Mouse (Mus musculus) hindbrain, embryonic 10.5 days (tissue): ENCODE measurements around the gene Il10. TPM values are rescaled to one million over a fixed set of nuclear protein-coding genes. Genes with fewer than 3 reads are reported as not detected.
A peak's percentile ranks its signal among the peaks of the same experiment; 100 is the strongest.

ENCODE experiments used
- DNase-seq: peaks from one replicate; pipeline ENCODE4 v3.0.0-alpha.2; 2017; ENCODE audit warnings: low spot score
- H3K27ac ChIP-seq: fragments of 300-500 bp; sonication (generic); 2 replicates; pipeline ENCODE4 v1.5.1; 2016; ENCODE audit warnings: mild to moderate bottlenecking, moderate library complexity
- H3K27me3 ChIP-seq: fragments of 300-500 bp; sonication (generic); 2 replicates; pipeline ENCODE4 v1.6.1; 2016; ENCODE audit warnings: mild to moderate bottlenecking; ENCODE audit not compliant: poor library complexity, insufficient read depth, severe bottlenecking
- H3K36me3 ChIP-seq: fragments of 300-500 bp; sonication (generic); 2 replicates; pipeline ENCODE4 v1.6.1; 2016; ENCODE audit warnings: mild to moderate bottlenecking, moderate library complexity
- H3K4me1 ChIP-seq: fragments of 300-500 bp; sonication (generic); replicated peaks from 2 replicates; pipeline ENCODE4 v1.6.1; 2016; ENCODE audit warnings: mild to moderate bottlenecking
- H3K4me3 ChIP-seq: fragments of 300-500 bp; sonication (generic); 2 replicates; pipeline ENCODE4 v1.5.1; 2016; ENCODE audit warnings: mild to moderate bottlenecking, moderate library complexity
- H3K9me3 ChIP-seq: fragments of 300-500 bp; sonication (generic); 2 replicates; pipeline ENCODE4 v1.6.1; 2016; ENCODE audit warnings: mild to moderate bottlenecking, moderate library complexity
- WGBS: fragments of 180-500 bp; shearing (Covaris S2); methylation state at CpG from one replicate; pipeline ENCODE4 v1.1.7; 2016; 5-methylcytosine and 5-hydroxymethylcytosine counted together
- polyA plus RNA-seq: library from polyadenylated mRNA; unstranded; fragments of >200 nt; fragmentation: Nextera tagmentation; extraction: Ambion mirVana; gene quantifications from 2 replicates; pipeline ENCODE4 v1.2.1, GENCODE M21; 2016

Il10 gene
- polyA plus RNA-seq, 1 experiment from 2014 or later: not detected

DNA sequence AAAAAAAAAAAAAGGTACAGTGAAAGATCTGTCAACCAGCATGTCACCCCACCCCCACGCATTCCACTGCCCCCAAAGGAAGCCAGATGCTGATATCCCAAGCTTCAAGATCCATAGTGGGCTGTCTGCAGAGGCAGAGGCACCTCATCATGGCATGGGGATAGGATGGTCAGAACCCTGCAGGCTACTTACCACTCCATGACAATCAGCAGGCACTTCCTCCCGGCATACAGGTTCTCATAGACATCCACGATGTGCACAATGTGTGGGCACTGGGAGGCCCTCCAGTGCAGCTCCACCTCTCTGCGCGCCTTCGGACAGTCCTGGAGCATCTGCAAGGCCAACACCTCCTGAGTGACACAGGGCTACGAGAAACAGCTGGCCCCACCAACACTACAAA, 38.8 kb downstream of the Il10 start:
- no peaks in the 10 kb centered on the region for H3K9me3 ChIP-seq
- DNase-seq: no peak
- H3K4me3 ChIP-seq: no peak overlapping the region
- peaks cover 58% of the 10 kb centered on the region for H3K4me1 ChIP-seq
- 78% methylated on average over 7 of the region's 7 CpGs for WGBS
- H3K27ac ChIP-seq: peak overlapping the region; percentile 23; the same call in 1 of the 2 replicates
- H3K36me3 ChIP-seq: peaks cover 46% of the 10 kb centered on the region
- no peaks in the 10 kb centered on the region for H3K27me3 ChIP-seq

GRCm38 (mm10) chr1:131059411-131059810, 39.8 kb downstream of the Il10 start:
- peaks cover 63% of the 10 kb centered on the region for H3K4me1 ChIP-seq
- no peaks in the 10 kb centered on the region for H3K27me3 ChIP-seq
- H3K4me3 ChIP-seq: no peak overlapping the region
- 65% methylated on average over 1 of the region's 1 CpGs for WGBS
- no peak for DNase-seq
- no peaks in the 10 kb centered on the region for H3K9me3 ChIP-seq
- peak overlapping the region; percentile 23; the same call in 1 of the 2 replicates for H3K27ac ChIP-seq
- H3K36me3 ChIP-seq: peaks cover 38% of the 10 kb centered on the region

DNA sequence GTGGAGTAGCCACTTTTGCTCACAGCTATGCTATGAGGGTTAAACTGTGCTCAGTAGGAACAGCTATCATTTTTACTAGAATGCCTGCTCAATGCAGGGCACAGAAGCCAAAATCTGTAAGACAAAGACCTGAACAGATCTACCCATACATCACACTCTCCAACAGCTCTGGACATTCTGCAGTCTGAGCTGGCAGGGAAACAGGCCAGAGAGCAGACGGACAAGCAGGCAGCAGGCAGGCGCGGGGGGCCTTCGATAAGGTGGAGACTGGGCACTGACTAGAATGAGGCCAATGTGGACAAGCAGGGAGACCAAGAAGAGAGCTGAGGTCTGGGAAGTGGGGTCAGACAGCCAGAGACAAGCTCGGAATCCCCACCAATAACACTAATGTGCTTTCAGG, 40.2 kb downstream of the Il10 start:
- no peak overlapping the region for H3K4me3 ChIP-seq
- no peaks in the 10 kb centered on the region for H3K9me3 ChIP-seq
- H3K4me1 ChIP-seq: peaks cover 66% of the 10 kb centered on the region
- no peaks in the 10 kb centered on the region for H3K27me3 ChIP-seq
- H3K36me3 ChIP-seq: peaks cover 34% of the 10 kb centered on the region
- H3K27ac ChIP-seq: peak overlapping the region; percentile 73
- no peak for DNase-seq
- 90% methylated on average over 5 of the region's 5 CpGs for WGBS

DNA sequence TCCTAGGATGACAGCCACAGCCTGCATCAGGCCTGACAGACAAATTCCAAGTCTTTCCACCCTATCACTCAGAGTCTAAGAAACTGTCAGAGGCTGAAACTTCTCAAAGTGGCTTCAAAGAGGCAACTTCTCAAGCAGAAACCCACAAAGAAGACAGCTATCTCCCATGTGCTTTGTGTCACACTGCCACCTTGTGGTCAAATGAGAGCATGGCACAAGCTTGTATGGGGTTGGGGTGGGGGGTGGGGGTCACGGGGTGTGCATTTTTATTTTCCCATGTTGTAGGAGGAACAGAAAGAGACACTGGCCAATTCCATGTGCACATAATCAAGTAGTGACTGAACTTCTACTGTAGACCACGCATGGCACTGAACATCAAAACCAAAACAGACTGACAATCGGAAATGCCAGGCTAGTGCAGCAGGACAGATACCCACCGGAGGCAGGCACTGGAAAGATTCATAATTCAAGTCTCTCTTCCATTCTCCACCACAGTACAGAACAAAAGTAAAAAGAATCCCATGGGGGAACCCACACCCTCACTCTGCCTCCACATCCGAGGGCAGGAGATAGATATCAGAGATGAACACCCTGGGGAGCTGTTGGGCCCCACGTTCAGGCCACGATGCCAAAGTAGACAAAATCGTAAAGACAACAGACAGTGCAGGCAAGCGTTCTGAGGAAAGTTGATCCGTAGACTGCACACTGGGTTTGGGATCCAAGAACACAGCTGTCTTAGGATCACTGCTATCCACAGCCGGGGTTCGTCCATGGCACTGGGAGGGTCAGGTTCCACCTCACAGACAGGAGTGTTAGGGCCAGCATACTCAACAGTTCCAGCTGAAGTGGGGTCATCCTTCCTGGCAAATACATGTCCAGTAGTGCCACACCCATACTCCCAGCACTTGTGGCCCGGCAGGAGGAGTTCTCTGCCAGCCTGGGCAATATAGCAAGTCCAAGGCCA, 40.9 kb downstream of the Il10 start:
- Histone ChIP-seq H3K36me3 (peaks cover 27% of the 10 kb centered on the region), H3K27me3 (no peaks in the 10 kb centered on the region), H3K27ac (peak overlapping the region; percentile 73), H3K9me3 (no peaks in the 10 kb centered on the region), H3K4me1 (peaks cover 66% of the 10 kb centered on the region), H3K4me3 (no peak overlapping the region)
- 70% methylated on average over 13 of the region's 13 CpGs for WGBS
- peak; percentile 53 for DNase-seq

- Histone ChIP-seq H3K4me1 (peaks cover 66% of the 10 kb centered on the region), H3K36me3 (peaks cover 16% of the 10 kb centered on the region), H3K9me3 (no peaks in the 10 kb centered on the region), H3K4me3 (no peak overlapping the region), H3K27me3 (no peaks in the 10 kb centered on the region), H3K27ac (peak overlapping the region; percentile 50; the same call in 1 of the 2 replicates)
- 82% methylated on average over 7 of the region's 7 CpGs for WGBS
- no peak for DNase-seq
Observed at GRCm38 (mm10) chr1:131061740-131062254, 42.2 kb downstream of the Il10 start.

GRCm38 (mm10) chr1:131062821-131063220, 43.2 kb downstream of the Il10 start:
- Histone ChIP-seq H3K27me3 (no peaks in the 10 kb centered on the region), H3K4me1 (peaks cover 66% of the 10 kb centered on the region), H3K4me3 (no peak overlapping the region), H3K9me3 (no peaks in the 10 kb centered on the region), H3K36me3 (peaks cover 13% of the 10 kb centered on the region), H3K27ac (peak overlapping the region; percentile 16; the same call in 1 of the 2 replicates)
- no peak for DNase-seq
- WGBS: 88% methylated on average over 6 of the region's 6 CpGs

DNA sequence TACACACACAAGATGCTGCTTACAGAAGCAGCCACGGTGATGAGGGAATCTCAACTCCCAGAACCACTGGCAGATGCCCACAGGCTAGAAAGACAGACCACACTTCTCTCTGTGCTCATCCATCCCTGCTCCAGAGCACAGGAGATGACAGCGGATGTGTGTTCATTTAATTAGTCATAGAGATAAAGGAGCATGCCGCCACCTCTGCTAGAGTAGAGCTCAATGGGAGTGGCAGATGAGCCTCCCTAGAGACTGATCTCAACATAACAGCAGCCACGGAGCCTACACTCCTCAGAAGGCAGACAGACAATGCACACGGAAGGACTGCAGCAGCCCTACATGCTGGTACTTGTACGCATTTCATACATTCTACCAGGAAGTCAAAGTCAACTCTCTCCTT, 44.6 kb downstream of the Il10 start:
- H3K27me3 ChIP-seq: no peaks in the 10 kb centered on the region
- H3K27ac ChIP-seq: no peak overlapping the region
- WGBS: 70% methylated on average over 6 of the region's 6 CpGs
- no peak for DNase-seq
- no peaks in the 10 kb centered on the region for H3K9me3 ChIP-seq
- H3K36me3 ChIP-seq: peaks cover 14% of the 10 kb centered on the region
- peaks cover 52% of the 10 kb centered on the region for H3K4me1 ChIP-seq
- H3K4me3 ChIP-seq: no peak overlapping the region

GRCm38 (mm10) chr1:131068011-131068727, 48.5 kb downstream of the Il10 start:
- H3K4me1 ChIP-seq: peaks cover 24% of the 10 kb centered on the region
- H3K36me3 ChIP-seq: peaks cover 14% of the 10 kb centered on the region
- no peaks in the 10 kb centered on the region for H3K9me3 ChIP-seq
- H3K27ac ChIP-seq: no peak overlapping the region
- WGBS: 90% methylated on average over 10 of the region's 10 CpGs
- H3K27me3 ChIP-seq: no peaks in the 10 kb centered on the region
- H3K4me3 ChIP-seq: no peak overlapping the region
- DNase-seq: no peak

DNA sequence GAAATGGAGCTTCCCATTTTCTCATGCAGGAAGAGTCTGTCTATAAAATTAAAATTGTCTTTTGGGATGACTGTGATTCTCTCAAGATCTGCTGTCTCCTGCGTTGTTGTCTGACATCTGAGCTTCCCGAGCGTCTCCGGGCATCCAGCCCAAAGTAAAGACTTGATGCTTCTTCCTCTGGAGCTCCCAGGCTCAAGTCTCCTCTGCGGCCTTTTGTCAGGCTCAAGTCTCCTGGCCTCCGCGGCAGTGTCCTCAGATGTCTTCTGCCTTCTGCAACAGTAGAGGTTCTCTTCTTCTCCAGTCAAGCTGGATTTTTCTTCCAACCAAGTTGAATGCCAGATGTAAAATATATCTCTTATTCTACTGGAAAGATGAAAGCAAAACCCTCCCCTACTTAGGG, 49.4 kb downstream of the Il10 start:
- Histone ChIP-seq H3K4me1 (peaks cover 24% of the 10 kb centered on the region), H3K27ac (no peak overlapping the region), H3K4me3 (no peak overlapping the region), H3K36me3 (peaks cover 14% of the 10 kb centered on the region), H3K27me3 (no peaks in the 10 kb centered on the region), H3K9me3 (no peaks in the 10 kb centered on the region)
- no peak for DNase-seq
- 92% methylated on average over 7 of the region's 7 CpGs for WGBS

- Histone ChIP-seq H3K36me3 (peaks cover 5% of the 10 kb centered on the region), H3K4me1 (peaks cover 47% of the 10 kb centered on the region), H3K27ac (no peak overlapping the region), H3K27me3 (no peaks in the 10 kb centered on the region), H3K9me3 (no peaks in the 10 kb centered on the region), H3K4me3 (no peak overlapping the region)
- DNase-seq: no peak
- 85% methylated on average over 7 of the region's 7 CpGs for WGBS
Observed at GRCm38 (mm10) chr1:131072376-131072990, 52.8 kb downstream of the Il10 start.

GRCm38 (mm10) chr1:131074524-131074938, 54.9 kb downstream of the Il10 start:
- Histone ChIP-seq H3K4me1 (peaks cover 68% of the 10 kb centered on the region), H3K27ac (peak overlapping the region; percentile 50; the same call in 1 of the 2 replicates), H3K27me3 (no peaks in the 10 kb centered on the region), H3K4me3 (no peak overlapping the region), H3K9me3 (no peaks in the 10 kb centered on the region), H3K36me3 (no peaks in the 10 kb centered on the region)
- 88% methylated on average over 8 of the region's 8 CpGs for WGBS
- DNase-seq: no peak
